9 mouse cellular contexts compared by ENCODE assay signal in the genomic region with DNA sequence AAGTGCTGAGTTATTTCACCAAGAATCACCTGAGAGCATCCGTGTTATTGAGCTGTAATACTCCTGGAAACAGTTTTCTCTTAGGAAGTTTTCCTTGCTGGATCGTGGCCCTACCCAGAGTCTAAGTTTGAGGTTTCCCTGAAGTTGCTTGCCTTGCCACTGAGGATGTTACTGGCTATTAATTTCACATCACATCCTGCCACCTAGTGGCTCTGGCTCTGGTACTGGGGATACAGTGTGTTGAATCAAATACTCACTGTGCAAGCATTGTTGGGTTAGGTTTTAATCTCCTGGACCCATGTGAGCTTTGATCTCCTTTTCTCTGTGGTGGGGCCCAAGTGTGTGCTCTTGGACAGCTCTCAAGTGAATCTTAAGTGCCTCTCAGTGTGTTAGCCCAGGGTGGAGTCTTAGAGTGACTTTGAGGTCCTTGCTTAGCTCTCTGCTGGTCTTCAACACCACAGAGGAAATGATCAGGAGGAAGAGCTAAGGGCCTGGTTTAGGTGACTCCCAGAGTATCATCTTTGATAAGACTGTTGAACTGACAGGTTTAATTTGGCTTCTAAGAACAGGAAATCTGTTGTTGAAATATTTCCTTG. TPM values are rescaled to one million over a fixed set of nuclear protein-coding genes. Genes with fewer than 3 reads are reported as not detected.
DNase-seq lines count a peak whose midpoint lies in the region; ATAC-seq and TF ChIP-seq lines count a peak whose summit lies in the region.
"Had no signal": no experiment of that assay in that cellular context is flagged by ENCODE, and none has a peak within 500 bp of the region (broad histone marks: within the 10 kb centered on the region; RNA-seq: fewer than 3 reads in every experiment).

No protein-coding gene starts in this region.

- no peaks in the 10 kb centered on the region for H3K36me3 ChIP-seq in heart, embryonic 11.5 days (ENCODE audit: control insufficient read depth, insufficient read depth, low read length)
- no peaks in the 10 kb centered on the region for H3K36me3 ChIP-seq in kidney, postnatal 0 days (ENCODE audit: insufficient read depth, low read length)
- no peaks in the 10 kb centered on the region for H3K36me3 ChIP-seq in lung, postnatal 0 days (ENCODE audit: insufficient read depth, low read length)
- no peaks in the 10 kb centered on the region for H3K36me3 ChIP-seq in stomach, embryonic 14.5 days (ENCODE audit: control insufficient read depth, insufficient read depth, low read length)
- H3K36me3 ChIP-seq: hindbrain, embryonic 15.5 days had no signal

- 41% methylated on average over 2 of the region's 2 CpGs for WGBS in heart, embryonic 11.5 days (ENCODE audit: insufficient replicate concordance)
- 47% methylated on average over 2 of the region's 2 CpGs for WGBS in kidney, postnatal 0 days
- WGBS in lung, postnatal 0 days, result 20% methylated on average over 2 of the region's 2 CpGs
- 52% methylated on average over 2 of the region's 2 CpGs for WGBS in stomach, embryonic 14.5 days

- no peaks in the 10 kb centered on the region for H3K9me3 ChIP-seq in heart, embryonic 11.5 days (replicated peaks; ENCODE audit: control insufficient read depth, low read length)
- no peaks in the 10 kb centered on the region for H3K9me3 ChIP-seq in kidney, postnatal 0 days (replicated peaks; ENCODE audit: low read length)
- H3K9me3 ChIP-seq in lung, postnatal 0 days (ENCODE audit: low read length), result no peaks in the 10 kb centered on the region
- H3K9me3 ChIP-seq in stomach, embryonic 14.5 days (ENCODE audit: control insufficient read depth, low read depth, low read length), result no peaks in the 10 kb centered on the region
- H3K9me3 ChIP-seq: hindbrain, embryonic 15.5 days had no signal

- no peak for TF ChIP-seq EP300 in lung, postnatal 0 days (IDR thresholded peaks at IDR 0.05)

- no peak overlapping the region for H3K9ac ChIP-seq in heart, embryonic 11.5 days (ENCODE audit: low read depth, low read length)
- no peak overlapping the region for H3K9ac ChIP-seq in kidney, postnatal 0 days (ENCODE audit: low read depth, low read length)
- H3K9ac ChIP-seq in lung, postnatal 0 days (replicated peaks; ENCODE audit: low read depth), result no peak overlapping the region
- no peak overlapping the region for H3K9ac ChIP-seq in stomach, embryonic 14.5 days (replicated peaks; ENCODE audit: low read depth, low read length)
- H3K9ac ChIP-seq: hindbrain, embryonic 15.5 days had no signal

- no peak overlapping the region for H3K27ac ChIP-seq in heart, embryonic 11.5 days (ENCODE audit: low read depth, low read length)
- H3K27ac ChIP-seq in kidney, postnatal 0 days, result no peak overlapping the region
- no peak overlapping the region for H3K27ac ChIP-seq in lung, postnatal 0 days (ENCODE audit: low read length)
- H3K27ac ChIP-seq in stomach, embryonic 14.5 days (ENCODE audit: low read length), result no peak overlapping the region
- H3K27ac ChIP-seq: hindbrain, embryonic 15.5 days had no signal

- TF ChIP-seq CTCF in kidney, postnatal 0 days (IDR thresholded peaks at IDR 0.05; ENCODE audit: low read depth), result peak; percentile 76
- peak; percentile 79 for TF ChIP-seq CTCF in lung, postnatal 0 days (IDR thresholded peaks at IDR 0.05)

- peak; percentile 58 for DNase-seq in heart, postnatal 4 days
- DNase-seq in R1 (ENCODE audit: low read depth, low spot score), result peak; percentile 8
- DNase-seq in embryo, embryonic 9.5 days (ENCODE audit: extremely low spot score), result peak; percentile 21
- peak; percentile 71 for DNase-seq in kidney, postnatal 0 days (ENCODE audit: low spot score)
- peak; percentile 61 for DNase-seq in lung, postnatal 0 days (ENCODE audit: low spot score)
- DNase-seq in urinary bladder, postnatal 4 days (ENCODE audit: low spot score in 2 of 2), result no peak

- H3K4me1 ChIP-seq in heart, embryonic 11.5 days (ENCODE audit: control insufficient read depth, insufficient read depth, low read length), result no peaks in the 10 kb centered on the region
- H3K4me1 ChIP-seq in kidney, postnatal 0 days (replicated peaks; ENCODE audit: insufficient read depth, low read length), result no peaks in the 10 kb centered on the region
- H3K4me1 ChIP-seq in lung, postnatal 0 days (ENCODE audit: insufficient read depth, low read depth, low read length), result no peaks in the 10 kb centered on the region
- H3K4me1 ChIP-seq in stomach, embryonic 14.5 days (ENCODE audit: control insufficient read depth, insufficient read depth, low read length), result no peaks in the 10 kb centered on the region
- H3K4me1 ChIP-seq: hindbrain, embryonic 15.5 days had no signal

- H3K4me2 ChIP-seq in heart, embryonic 11.5 days, result no peak overlapping the region
- H3K4me2 ChIP-seq in kidney, postnatal 0 days (ENCODE audit: low read length), result no peak overlapping the region
- no peak overlapping the region for H3K4me2 ChIP-seq in lung, postnatal 0 days (replicated peaks; ENCODE audit: low read depth, low read length)
- no peak overlapping the region for H3K4me2 ChIP-seq in stomach, embryonic 14.5 days (replicated peaks; ENCODE audit: low read depth, low read length)
- H3K4me2 ChIP-seq: hindbrain, embryonic 15.5 days had no signal

- no peak for ATAC-seq in heart, embryonic 11.5 days (replicated peaks; ENCODE audit: insufficient number of reproducible peaks, low FRiP score, low TSS enrichment)
- no peak for ATAC-seq in kidney, postnatal 0 days (replicated peaks; ENCODE audit: low FRiP score, low read depth)
- peak; percentile 46 for ATAC-seq in lung, postnatal 0 days
- ATAC-seq in stomach, embryonic 14.5 days (ENCODE audit: insufficient number of reproducible peaks, insufficient read depth, low FRiP score, low read depth), result peak; percentile 56; the same call in 1 of the 2 replicates

- no peak overlapping the region for H3K4me3 ChIP-seq in heart, embryonic 11.5 days (ENCODE audit: low read depth, low read length)
- no peak overlapping the region for H3K4me3 ChIP-seq in kidney, postnatal 0 days (replicated peaks; ENCODE audit: low read depth, low read length)
- no peak overlapping the region for H3K4me3 ChIP-seq in lung, postnatal 0 days (ENCODE audit: low read depth, low read length)
- no peak overlapping the region for H3K4me3 ChIP-seq in stomach, embryonic 14.5 days (ENCODE audit: low read depth, low read length)
- H3K4me3 ChIP-seq: hindbrain, embryonic 15.5 days had no signal

- H3K27me3 ChIP-seq in heart, embryonic 11.5 days (ENCODE audit: control insufficient read depth, insufficient read depth, low read length), result no peaks in the 10 kb centered on the region
- no peaks in the 10 kb centered on the region for H3K27me3 ChIP-seq in kidney, postnatal 0 days (ENCODE audit: insufficient read depth, low read length)
- no peaks in the 10 kb centered on the region for H3K27me3 ChIP-seq in lung, postnatal 0 days (replicated peaks; ENCODE audit: insufficient read depth, low read length)
- no peaks in the 10 kb centered on the region for H3K27me3 ChIP-seq in stomach, embryonic 14.5 days (ENCODE audit: control insufficient read depth, insufficient read depth, low read length)
- H3K27me3 ChIP-seq: hindbrain, embryonic 15.5 days had no signal

RNA-seq across cellular contexts. Expression of a gene that starts 47.6 kb away (rescaled TPM):
- 1 to 10 TPM; 1.5 to 2.8 TPM for total RNA-seq in heart, postnatal 4 days (2021)
- polyA plus RNA-seq in heart, embryonic 11.5 days (2014; fragmentation: Nextera tagmentation; extraction: Ambion mirVana), result 3.0 and 3.8 TPM in 2 replicates
- 1.4 and 1.9 TPM in 2 replicates for polyA plus RNA-seq in kidney, postnatal 0 days (2015; fragmentation: Nextera tagmentation; extraction: Ambion mirVana)
- 1.3 TPM in 2 replicates for polyA plus RNA-seq in lung, postnatal 0 days (2015; fragmentation: Nextera tagmentation; extraction: Ambion mirVana)
- 2.2 and 2.6 TPM in 2 replicates for polyA plus RNA-seq in stomach, embryonic 14.5 days (2014; fragmentation: Nextera tagmentation; extraction: Ambion mirVana)

Comparison
In these comparisons a context has a peak if more than half of its experiments do, and no peak if none do; other contexts are left out.
1. DNase-seq: peak in heart, postnatal 4 days (single experiment), R1 (single experiment), embryo, embryonic 9.5 days (single experiment), kidney, postnatal 0 days (single experiment) and lung, postnatal 0 days (single experiment); none in urinary bladder, postnatal 4 days (0 of 2).
2. ATAC-seq: peak in lung, postnatal 0 days (single experiment) and stomach, embryonic 14.5 days (single experiment); none in heart, embryonic 11.5 days (single experiment) and kidney, postnatal 0 days (single experiment).